Mouse (Mus musculus) heart, adult 2 months (tissue): Measurements from ENCODE around the gene Hist4h4.

Experiments used
- CTCF ChIP-seq: fragments of 200-600 bp; IDR thresholded peaks from 2 replicates; pipeline ENCODE4 v1.8.1; 2022; ENCODE audit warnings: antibody characterized with exemption, mild to moderate bottlenecking, moderate library complexity
- EP300 ChIP-seq: fragments of 200-500 bp; IDR thresholded peaks from 2 replicates; pipeline ENCODE4 v1.6.1; 2011; ENCODE audit warnings: low read depth, low read length, control low read depth; ENCODE audit not compliant: insufficient read depth
- POLR2A ChIP-seq: fragments of 200-500 bp; IDR thresholded peaks from 2 replicates; pipeline ENCODE4 v1.6.1; 2011; ENCODE audit warnings: mild to moderate bottlenecking, low read depth, low read length, control low read depth; ENCODE audit not compliant: insufficient read depth

- no peak for TF ChIP-seq CTCF
- TF ChIP-seq POLR2A: no peak
- no peak for TF ChIP-seq EP300
These were observed 16.2 kb upstream of the Hist4h4 start for GRCm38 (mm10) chr6:136820381-136820780.
